Mouse (Mus musculus) inflammation-experienced regulatory T-cells, adult 6 months (primary cell): ENCODE results near the gene Fscn1. TPM values are rescaled to one million over a fixed set of nuclear protein-coding genes. Genes with fewer than 3 reads are reported as not detected.
A peak's percentile ranks its signal among the peaks of the same experiment; 100 is the strongest.

Experiments used
- ATAC-seq: one replicate; pipeline ENCODE4 v1.8.0; 2017
- polyA plus RNA-seq, 3 experiments: library from polyadenylated mRNA; unstranded; fragments of 100-300 nt; shearing (Covaris generic); gene quantifications; one replicate each; pipeline ENCODE4 v1.2.1; 2017

Fscn1 gene
- polyA plus RNA-seq: 1 to 10 TPM in 1 of 3 experiments, not detected in 2; 1.2 TPM

DNA sequence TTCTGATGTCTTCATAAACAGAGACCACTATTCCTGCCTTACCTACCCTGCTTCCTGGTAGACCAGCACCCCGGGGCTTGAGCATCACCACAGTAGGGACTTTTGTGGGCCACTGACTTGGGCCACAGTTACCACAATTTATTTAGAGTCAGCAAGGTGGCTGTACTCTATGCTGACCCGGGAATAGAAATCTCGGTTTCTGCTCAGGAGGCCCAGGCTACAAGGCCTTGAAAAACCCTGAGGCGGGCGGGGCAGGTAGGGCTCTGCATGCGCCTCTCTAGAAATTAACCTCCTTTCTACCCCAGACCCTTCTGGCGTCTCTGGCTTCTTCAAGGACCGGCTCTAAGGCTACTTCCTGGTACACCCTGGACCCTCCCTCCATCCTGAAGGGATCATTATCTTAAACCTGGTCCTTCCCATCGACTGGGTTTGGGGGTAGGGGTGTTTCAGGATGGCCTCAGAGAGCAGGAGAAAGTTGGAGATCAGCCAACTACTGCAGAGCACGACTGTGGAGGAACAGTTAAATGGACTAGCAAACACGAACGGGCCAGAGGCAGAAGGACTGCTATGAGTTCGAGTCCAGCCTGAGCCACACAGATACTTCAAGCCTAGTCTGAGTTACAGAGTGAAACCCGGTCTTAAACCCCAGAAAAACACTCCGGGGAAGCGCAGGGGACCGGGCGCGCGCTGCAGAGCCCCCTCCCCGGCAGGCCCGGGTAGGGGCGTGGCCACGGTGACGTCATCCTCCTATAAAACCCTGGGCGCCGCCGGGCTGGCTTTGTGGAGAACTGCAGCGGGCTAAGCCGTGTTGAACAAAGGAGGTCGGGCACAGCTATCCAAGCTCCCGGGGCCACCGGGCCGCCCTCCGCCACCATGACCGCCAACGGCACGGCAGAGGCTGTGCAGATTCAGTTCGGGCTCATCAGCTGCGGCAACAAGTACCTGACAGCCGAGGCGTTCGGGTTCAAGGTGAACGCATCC, at the start of gene Fscn1:
Gene Fscn1 (plus strand): TSS at position 768 of the 981 bp plus-strand sequence.
- peak; percentile 52 for ATAC-seq

DNA sequence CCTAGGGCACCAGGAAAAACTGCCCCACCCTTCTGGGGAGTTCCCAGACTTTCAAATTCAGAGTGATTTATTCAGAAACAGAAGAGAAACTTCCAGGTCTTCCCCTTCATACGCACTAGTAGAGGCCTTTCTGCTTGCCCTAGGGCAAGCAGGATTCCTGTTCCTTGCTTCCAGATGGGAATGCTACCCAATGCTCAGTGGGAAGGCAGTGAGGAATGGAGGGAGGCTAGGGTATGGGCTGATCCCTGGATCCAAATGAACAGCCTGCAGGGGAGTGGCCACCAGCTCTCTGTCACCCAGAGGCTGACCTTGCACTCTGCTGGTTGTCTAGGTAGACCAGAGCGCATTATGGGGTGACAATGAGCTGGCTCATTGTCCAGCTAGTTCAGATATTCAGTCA, 48.5 kb upstream of the Fscn1 start:
- ATAC-seq: no peak

DNA sequence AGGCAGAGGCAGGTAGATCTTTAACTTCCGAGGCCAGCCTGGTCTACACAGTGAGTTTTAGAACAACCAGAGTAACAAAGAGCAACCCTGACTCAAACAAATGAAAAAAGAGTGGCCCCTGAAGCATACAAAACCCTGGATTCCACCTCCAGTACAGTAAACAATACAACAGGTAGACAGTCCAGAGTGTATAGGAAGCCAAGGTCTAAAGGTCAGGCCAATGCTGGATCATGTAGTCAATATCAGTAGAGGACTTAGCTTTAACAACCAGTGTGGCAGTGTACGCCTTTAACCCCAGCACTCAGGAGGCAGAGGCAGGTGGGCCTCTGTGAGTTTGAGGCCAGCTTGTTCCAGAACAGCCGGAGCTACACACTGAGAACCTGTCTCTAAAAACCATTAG, 47.8 kb upstream of the Fscn1 start:
- ATAC-seq: no peak

DNA sequence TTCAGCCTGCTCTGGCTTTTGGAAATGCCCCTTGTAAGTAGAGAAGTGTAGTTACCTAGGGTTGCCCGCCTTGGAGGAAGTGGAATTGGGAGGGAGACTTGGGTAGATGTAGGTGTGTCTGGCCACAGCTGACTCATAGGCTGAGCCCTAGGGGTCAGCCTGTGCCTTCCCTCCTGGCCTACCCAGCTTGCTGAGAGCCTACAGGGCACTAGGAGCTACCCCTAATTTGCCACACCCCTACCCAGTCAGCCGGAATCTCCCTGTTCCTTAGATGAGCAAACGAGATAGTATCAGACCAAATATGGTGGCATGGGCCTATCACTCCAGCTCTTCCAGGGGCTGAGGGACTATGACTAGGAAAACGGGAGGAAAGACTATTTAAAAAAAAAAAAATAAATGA, 47.4 kb upstream of the Fscn1 start:
- ATAC-seq: no peak

DNA sequence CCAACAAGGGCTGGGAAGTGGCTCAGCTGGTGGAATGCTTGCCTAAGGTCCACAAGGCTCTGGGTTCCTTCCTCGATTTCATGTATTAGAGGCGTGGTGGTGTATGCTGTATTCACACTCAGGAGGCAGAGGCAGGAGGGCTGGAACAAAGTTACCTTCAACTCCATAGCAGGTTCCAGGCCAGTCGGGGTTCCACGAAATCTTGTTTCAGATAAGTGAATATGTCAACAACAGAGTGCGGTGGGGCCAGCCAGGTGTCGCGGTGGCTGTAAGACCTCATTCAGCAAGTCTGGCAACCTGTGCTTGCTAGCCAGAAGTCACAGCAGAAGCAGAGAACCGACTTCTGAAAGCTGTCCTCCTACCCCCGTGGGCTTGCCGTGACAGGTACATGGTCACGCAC, 44.9 kb upstream of the Fscn1 start:
- no peak for ATAC-seq

DNA sequence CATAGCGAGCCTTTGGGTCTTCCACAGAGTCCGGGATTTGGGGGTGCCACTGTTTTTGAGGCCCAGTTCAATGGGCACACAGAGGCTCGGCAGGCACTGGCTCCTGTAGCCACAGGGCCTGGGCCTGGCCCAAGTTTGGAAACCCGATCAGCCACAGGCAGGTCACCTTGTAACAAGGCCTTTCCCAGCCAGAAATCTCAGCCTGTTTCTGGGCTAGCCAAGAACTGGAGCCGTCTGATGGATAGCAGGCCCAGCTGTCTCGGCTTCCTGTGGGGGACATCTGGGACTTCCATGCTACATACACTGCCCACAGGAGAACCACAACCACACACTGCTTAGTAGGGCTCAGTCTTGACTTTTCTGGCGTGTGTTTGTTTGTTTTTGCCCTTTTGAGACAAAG, 43.5 kb upstream of the Fscn1 start:
- no peak for ATAC-seq

DNA sequence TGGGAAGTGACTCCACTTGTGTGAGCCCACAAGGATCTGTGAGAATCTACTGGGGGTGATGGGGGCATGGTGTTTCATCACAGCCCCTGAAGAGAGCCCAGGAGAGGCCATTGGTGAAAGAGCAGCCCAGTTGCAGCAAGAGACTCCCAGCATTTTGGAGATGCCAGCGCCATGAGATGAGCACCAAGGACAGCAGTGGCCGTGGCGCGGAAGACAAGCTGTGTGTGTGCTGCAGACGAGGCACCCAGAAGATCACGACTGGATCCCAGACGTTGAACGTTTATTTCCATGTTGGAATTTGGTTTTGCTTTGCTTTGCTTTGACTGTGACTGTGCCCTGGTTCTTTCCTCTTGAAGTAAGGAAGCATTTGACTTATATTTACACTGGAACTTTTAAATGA, 42.7 kb upstream of the Fscn1 start:
- ATAC-seq: no peak

DNA sequence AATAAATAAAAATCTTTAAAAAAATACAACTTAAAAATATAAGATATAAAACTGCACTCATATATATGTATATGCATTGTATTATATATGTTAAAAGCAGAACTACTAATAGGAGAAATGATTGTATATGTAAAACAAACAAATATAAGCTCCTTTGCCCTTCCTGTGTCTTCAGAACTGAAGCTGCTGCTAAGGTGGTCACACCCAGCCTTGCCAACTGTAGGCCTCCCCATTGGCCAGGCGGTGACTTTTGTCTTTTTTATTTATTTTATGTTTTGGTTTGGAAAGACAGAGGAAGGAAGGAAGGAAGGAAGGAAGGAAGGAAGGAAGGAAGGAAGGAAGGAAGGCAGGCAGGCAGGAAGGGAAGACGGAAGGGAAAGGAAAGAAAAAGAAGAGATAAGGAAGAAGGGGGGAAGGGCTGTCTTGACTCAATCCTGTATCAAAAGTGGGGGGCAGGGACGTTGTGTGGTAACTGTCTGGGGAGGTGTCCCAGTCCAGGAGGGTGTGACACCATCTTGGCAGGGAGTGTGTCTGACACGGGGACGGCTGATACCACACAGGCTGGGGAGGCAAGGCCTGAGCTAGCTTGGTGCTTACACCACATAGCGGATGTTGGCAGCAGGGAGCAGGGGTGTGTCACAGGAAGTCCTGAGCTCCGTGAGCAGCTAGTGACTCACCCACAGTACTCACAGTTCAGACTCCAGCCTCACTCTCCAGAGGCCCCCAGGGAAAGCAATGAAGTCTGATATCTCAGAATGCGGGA, 39.7 kb upstream of the Fscn1 start:
- peak; percentile 100 for ATAC-seq

DNA sequence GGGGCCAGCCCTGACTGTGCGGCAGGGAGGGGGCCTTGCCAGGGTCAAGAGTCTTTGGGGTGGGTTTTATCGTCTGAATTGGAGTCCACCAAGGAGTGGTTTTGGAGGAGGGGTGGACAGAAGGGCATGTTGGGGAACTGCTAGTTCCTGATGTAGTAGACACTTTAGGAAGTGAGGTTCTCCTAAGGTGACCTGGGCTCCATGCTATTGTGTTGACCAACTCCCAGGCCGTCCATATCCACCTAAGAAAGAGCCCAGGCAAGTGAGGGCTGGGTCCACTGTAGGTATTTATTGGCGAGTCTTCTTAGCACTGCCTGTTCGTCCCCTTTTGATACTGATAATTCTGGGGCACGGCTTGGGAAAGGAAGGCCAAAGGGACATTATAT, 39.1 kb upstream of the Fscn1 start:
- ATAC-seq: no peak

DNA sequence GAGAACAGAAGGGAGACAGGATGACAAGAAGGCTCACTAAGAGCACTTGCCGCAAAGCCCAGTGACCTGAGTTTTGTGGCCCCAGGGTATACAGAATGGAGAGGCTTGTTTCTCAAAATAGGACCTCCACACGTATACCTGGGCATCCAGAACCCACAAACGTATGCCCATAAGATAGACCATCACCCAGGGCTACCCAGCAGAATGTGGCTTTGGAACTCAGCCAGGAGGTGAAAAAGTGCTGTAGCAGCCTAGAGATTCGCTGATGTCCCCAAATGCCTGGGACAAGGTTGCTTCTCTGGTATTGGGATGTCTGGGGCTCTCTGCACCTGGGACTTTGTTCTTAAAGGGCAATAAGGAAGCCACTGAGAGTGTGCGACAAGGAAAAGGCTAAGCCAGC, 37.9 kb upstream of the Fscn1 start:
- ATAC-seq: no peak

DNA sequence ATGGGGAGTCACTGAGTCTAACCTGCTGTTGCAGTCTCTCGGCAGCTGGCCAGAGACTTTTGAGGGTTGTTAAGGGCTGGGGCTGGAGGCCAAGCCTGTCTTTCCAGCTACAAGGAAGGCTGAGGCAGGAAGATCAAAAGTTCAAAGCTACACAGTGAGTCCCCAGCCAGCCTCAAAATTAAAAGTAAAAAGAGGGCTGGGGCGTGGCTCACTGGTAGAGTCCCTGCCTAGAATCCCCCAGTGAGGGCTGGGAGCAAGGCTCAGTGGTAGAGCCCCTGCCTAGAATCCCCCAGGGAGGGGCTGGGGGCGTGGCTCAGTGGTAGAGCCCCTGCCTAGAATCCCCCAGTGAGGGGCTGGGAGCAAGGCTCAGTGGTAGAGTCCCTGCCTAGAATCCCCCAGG, 36.4 kb upstream of the Fscn1 start:
- no peak for ATAC-seq

DNA sequence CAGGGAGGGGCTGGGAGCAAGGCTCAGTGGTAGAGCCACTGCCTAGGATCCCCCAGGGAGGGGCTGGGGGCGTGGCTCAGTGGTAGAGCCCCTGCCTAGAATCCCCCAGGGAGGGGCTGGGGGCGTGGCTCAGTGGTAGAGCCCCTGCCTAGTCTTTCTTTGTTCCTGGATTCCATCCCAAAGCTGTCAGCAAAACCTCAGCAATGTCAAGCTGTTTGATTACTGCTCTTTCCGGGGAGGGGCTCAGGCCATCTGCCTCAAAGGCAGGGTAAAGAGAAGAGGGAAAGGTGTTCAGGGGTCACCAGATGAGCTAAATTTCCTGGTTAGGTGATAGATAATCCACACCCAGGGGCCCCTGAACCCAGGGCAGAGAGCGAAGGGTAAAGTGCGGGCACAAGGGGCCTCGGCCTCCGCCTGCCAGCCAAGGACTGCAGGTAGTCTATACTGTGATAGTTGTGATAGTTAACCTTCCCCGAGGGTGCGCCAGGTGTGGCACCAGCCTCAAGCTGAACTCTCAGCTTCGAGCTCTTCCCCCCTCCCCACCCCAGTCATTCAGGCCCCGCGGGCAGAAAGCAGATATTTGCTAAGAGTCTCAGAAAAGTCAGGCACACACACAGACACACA, 35.7 kb upstream of the Fscn1 start:
- no peak for ATAC-seq

DNA sequence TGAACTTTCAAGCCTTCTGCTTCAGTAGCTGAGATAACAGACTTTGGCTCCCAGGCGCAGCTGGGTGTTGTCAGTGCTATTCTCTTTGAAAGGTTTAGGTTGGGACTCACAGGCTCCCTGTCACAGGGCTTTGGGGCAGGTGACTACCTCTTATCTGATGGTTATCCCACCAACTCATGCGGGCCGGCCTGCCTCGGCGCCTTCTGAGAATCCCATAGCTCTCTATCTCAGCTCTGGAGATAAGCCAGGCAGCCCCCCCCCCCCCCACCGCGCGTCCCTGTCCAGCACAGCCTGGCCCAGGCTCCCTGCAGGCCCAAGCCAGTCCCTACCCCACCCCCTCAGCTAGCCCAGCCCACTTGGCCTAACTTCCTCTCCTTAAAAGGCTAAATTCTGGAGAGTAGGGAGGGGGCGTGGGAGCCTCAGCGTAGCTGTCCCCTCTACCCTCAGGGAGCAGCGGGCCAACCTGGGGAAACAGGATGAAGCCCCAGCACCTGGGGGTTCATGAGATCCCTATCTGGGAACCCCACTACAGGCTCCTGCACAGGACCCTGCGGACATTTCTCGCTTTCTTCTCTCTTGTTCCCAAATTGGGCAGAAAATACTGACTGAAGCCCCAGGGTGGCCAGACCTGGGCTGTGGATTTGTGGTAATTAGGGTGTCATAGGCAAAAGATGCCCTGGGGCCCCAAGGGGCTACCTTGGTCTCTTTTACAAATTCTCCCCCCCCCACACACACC, 33.8 kb upstream of the Fscn1 start:
- peak; percentile 4 for ATAC-seq

DNA sequence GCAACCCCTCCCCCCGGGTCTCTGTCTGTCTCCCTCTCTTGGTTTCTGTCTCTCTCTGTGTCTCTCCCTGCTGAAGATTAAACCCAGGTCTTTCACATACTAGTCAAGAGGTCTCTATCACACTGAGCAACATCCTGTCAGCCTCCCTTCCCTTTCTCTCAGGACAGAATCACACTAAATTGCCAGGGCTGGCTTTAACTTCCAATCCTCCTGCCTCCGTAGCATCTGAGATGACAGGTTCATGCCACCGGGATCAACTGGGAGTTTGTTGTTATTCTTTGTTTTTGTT, 33.3 kb upstream of the Fscn1 start:
- ATAC-seq: peak; percentile 57

DNA sequence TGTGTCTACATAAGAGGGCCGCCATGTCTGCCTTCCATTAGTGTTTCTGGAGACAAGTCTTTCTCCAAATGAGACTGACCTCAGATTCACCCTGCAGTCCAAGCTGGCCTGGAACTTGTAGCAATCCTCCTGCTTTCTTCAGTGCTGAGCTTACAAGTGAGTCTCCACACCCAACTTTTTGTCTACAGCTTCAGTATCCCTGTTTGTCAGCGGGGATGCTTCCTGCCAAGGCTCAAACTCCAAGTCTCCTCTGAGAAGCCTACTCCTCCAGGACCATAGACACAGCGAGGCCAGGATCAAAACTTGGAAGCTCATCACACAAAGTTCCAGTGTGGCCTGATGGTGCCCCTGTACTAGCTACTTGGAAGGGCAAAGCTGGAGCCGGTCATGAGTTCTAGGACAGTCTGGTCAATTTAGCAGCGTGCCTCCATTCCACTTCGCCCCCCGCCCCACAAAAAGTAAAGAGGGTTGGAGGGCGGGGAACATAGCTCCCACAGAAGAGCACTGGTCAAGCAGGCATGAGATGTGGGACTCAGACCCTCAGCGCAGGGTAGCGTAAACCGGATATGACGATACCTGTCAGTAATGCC, 32.7 kb upstream of the Fscn1 start:
- no peak for ATAC-seq

DNA sequence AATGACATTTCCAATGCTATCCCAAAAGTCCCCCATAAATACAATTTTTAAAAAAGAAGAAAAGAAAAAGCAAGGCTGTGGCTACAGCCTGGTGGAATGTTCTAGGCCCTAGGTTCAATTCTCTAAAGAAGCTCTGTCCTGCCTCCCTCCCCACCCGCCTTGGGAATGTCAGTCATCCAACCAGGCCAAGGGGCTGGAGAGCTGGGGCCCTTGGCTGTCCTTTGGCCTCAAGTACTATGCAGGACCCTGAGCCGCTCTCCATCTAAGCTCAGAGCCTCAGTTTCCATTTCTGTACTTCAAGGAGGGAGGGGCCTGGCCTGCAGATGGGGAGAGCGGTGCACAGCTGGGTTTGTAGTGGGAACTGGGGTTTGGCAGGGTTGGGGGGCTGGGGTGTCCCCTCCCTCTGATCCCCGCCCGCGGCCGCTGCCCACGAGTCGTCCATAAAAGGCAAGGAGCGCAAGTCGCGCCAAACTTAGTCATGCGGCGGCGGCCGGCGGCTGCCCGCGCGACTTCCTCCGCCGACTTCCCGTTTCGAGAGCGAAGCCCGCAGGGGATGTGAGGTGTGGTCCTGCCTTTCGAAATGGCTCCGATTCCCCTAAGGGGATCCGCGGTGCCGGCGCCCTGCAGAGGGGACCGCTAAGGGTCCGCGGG, 31.3 kb upstream of the Fscn1 start:
- ATAC-seq: peak; percentile 57

DNA sequence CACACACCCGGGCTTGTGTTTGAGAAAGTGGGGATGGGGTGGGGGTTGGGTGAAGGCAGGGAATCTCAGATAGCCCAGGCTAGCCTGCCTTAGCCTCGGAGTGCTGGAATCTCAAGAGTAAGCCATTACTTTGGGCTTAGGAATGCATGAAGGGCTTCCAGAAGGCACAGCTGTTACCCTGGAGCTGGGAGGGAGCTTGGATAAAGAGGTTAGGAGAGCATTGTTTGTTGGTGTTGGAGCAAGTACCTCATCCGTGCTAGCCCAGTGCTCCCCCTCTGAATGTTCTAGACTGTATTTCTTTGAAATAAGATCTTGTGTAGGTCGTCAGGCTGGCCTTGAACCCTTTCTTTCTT, 30.8 kb upstream of the Fscn1 start:
- no peak for ATAC-seq

DNA sequence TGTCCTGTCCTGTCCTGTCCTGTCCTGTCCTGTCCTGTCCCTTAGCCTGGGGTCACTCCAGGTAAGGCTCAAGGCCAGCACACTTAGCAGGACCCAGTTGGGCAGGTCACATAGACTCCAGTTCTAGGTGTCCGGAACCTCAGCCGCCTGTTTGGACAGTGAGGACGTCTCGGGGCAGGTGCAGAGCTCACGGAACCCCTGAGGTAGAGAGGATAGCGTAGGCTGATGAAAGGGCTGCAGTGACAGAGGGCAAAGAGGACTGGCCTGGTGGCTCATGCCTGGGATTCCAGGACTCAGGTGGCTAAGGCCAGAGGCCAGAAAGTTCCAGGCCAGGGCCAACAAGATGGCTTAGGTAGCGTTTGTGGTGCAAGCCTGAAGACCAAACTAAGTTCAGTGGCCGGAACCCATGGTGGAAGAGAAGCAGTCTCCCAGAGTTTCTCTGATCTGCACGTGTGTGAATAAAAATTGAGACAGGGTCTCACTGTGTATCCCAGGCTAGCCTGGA, 28.9 kb upstream of the Fscn1 start:
- no peak for ATAC-seq

DNA sequence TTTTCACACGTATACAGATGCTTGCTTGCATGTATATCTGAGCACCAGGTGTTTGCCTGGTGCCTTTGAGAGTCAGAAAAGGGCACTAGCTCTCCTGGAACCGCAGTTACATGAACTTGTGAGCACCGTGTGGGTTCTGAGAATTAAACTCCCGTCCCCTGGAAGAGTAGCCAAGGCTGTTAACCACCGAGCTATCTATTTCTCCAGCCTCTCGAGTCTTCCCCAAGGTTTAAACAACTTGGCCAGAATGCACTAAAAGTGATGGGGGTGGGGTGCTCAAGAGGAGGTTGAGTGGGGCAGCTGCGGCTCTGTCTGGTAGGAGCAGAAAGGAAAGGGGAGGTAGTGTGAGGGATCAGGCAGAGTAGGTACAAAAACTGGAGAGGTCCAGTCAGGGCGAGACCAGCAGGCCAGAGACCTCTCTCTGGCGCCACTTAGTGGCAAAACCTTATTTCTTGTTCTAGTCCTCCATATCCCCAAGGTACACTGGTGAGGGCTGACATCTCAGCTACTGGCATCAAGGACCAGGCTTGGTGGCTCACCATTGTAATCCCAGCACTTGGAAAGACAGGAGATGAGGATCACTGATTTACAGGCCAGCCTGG, 28.0 kb upstream of the Fscn1 start:
- ATAC-seq: peak; percentile 30

DNA sequence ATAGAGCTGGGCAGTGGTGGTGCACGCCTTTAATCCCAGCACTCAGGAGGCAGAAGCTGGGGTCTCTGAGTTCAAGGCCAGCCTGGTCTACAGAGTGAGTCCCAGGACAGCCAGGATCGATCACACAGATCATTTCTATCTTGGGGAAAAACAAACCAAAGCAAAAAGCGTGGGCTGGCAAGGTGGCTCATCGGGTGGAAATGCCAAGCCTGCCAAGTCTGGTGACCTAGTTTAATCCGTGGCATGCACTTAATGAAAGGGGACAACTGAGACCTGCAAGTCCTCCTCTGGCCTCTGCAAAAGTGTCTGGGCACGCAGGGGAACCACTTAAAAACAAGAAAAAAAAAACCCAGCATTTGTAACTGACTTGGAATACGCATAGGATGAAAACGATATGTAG, 27.4 kb upstream of the Fscn1 start:
- no peak for ATAC-seq

DNA sequence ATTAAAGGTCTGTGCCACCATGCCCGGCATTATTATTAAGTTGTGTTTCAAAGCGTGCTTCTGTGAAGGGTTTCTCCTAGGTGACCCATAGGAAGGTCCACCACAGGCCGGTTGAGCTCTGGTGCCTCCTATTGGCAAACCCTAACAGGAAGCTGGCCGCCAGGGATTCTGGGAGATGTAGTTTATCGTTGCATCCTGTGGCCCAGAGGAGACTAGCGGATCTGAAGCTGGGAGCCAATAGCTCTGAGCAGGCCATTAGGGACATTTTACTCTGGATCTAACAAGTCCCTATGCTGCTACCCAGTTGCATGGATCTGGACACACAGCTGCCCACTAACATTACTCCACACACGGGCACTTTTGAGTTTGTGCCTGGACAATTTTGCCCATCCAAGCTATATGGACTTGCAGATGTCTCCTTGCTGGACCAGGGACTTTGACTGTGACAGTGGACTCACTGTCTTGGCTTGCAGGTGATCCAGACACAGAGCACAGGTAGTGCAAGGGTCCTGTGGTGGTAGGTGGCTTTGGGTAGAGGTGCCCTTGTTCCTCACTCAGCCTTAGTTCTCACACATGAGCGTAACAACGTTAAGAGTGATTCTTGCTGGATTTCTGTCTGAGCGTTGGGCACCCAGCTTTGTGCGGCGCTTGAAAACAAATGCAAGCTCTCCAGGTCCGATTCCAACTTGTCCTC, 24.4 kb upstream of the Fscn1 start:
- no peak for ATAC-seq
